Mouse (Mus musculus): ENCODE data around the gene Nfib. TPM values are rescaled to one million over a fixed set of nuclear protein-coding genes. Genes with fewer than 3 reads are reported as not detected.

The Nfib gene
- polyA plus RNA-seq, 1 experiment from 2014 or later: 41.4 TPM

GRCm38 (mm10) chr4:82704079-82704830 is 1.3 kb downstream of the Nfib start:
- no peak overlapping the region for H3K4me2 ChIP-seq (replicated peaks)
- H3K36me3 ChIP-seq: no peaks in the 10 kb centered on the region
- 81% methylated on average over 19 of the region's 19 CpGs for WGBS
- no peak overlapping the region for H3K9ac ChIP-seq
- no peak for ATAC-seq
- H3K27me3 ChIP-seq (replicated peaks): no peaks in the 10 kb centered on the region
- no peak overlapping the region for H3K27ac ChIP-seq
- H3K4me3 ChIP-seq (replicated peaks): no peak overlapping the region
- H3K4me1 ChIP-seq (replicated peaks): 0 out of 2 replicates have a peak, but pooled peaks cover 2% of the 10 kb centered on the region
- no peaks in the 10 kb centered on the region for H3K9me3 ChIP-seq

DNA sequence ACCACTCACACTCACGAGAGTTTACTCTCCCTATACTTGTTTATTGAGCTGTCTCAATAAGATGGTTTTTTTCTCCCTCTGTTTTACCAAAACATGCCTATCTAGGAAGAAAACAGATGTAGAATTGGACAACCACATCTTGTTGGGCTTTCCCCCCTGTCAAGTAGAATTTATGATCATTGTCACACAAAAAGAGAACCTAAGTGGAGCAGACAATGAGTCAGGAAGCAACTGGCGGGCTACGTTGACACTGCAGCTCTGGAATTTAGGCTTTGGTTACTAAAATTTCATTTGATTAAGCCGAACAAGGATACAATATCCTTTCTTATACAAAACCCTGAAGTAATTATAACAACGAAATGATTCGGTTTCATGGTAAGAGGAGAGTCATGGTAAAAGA is 2.7 kb downstream of the Nfib start:
- Histone ChIP-seq H3K27me3 (replicated peaks) (no peaks in the 10 kb centered on the region), H3K27ac (no peak overlapping the region), H3K9ac (no peak overlapping the region), H3K4me2 (replicated peaks) (no peak overlapping the region), H3K4me1 (replicated peaks) (0 out of 2 replicates have a peak, but pooled peaks cover 2% of the 10 kb centered on the region), H3K36me3 (no peaks in the 10 kb centered on the region), H3K4me3 (replicated peaks) (no peak overlapping the region), H3K9me3 (no peaks in the 10 kb centered on the region)
- ATAC-seq: no peak
- 44% methylated on average over 6 of the region's 6 CpGs for WGBS

DNA sequence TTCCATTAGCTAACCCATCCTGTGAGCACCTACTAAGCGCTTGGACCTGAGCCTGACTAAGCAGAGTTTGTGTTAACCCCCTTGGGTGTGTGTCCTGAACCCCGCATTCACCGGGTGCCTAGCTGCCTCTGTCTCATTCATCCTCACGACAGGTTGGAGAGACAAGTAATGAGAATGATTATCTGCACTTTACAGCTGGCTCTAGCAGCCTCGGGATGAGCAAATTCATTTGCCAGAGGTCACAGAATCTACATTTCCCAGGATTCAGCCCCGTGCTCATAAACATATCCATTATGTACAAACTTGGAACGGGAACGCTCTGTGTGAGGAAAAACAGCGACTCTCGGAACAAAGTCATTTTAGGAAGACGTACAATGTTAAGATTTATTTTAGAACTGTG is 6.0 kb downstream of the Nfib start:
- ATAC-seq: no peak
- Histone ChIP-seq H3K9ac (no peak overlapping the region), H3K4me1 (replicated peaks) (0 out of 2 replicates have a peak, but pooled peaks cover 2% of the 10 kb centered on the region), H3K4me2 (replicated peaks) (no peak overlapping the region), H3K27ac (no peak overlapping the region), H3K36me3 (no peaks in the 10 kb centered on the region), H3K9me3 (no peaks in the 10 kb centered on the region), H3K4me3 (replicated peaks) (no peak overlapping the region), H3K27me3 (replicated peaks) (no peaks in the 10 kb centered on the region)
- 37% methylated on average over 11 of the region's 11 CpGs for WGBS

- Histone ChIP-seq H3K9me3 (no peaks in the 10 kb centered on the region), H3K4me2 (replicated peaks) (no peak overlapping the region), H3K27ac (no peak overlapping the region), H3K36me3 (no peaks in the 10 kb centered on the region), H3K27me3 (replicated peaks) (no peaks in the 10 kb centered on the region), H3K9ac (no peak overlapping the region), H3K4me1 (replicated peaks) (0 out of 2 replicates have a peak, but pooled peaks cover 2% of the 10 kb centered on the region), H3K4me3 (replicated peaks) (no peak overlapping the region)
- no peak for ATAC-seq
- WGBS: 82% methylated on average over 12 of the region's 12 CpGs
Observed at GRCm38 (mm10) chr4:82698616-82699015, 6.9 kb downstream of the Nfib start.

DNA sequence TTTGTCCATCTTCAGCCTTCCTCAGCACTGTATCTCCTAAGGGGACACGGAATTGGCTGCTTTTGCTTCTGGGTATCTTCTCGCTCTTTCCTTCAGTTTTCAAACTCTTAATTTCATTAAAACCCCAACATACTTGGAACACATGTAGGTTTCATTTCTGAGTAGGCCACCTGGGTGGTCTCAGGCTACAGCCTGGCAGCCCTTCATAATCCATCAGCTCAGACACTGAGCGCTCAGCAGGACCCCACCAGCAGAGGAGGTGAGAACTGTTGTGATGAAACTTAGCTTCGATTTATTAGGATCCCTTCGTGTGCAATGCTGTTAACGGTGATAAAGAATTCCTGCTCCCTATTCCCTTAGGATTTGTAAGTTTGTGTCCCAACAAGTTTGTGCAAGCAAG is 8.4 kb downstream of the Nfib start:
- H3K27me3 ChIP-seq (replicated peaks): no peaks in the 10 kb centered on the region
- 65% methylated on average over 6 of the region's 6 CpGs for WGBS
- 0 out of 2 replicates have a peak, but pooled peaks cover 2% of the 10 kb centered on the region for H3K4me1 ChIP-seq (replicated peaks)
- no peak for ATAC-seq
- no peak overlapping the region for H3K9ac ChIP-seq
- H3K9me3 ChIP-seq: no peaks in the 10 kb centered on the region
- no peak overlapping the region for H3K27ac ChIP-seq
- no peaks in the 10 kb centered on the region for H3K36me3 ChIP-seq
- no peak overlapping the region for H3K4me2 ChIP-seq (replicated peaks)
- no peak overlapping the region for H3K4me3 ChIP-seq (replicated peaks)

DNA sequence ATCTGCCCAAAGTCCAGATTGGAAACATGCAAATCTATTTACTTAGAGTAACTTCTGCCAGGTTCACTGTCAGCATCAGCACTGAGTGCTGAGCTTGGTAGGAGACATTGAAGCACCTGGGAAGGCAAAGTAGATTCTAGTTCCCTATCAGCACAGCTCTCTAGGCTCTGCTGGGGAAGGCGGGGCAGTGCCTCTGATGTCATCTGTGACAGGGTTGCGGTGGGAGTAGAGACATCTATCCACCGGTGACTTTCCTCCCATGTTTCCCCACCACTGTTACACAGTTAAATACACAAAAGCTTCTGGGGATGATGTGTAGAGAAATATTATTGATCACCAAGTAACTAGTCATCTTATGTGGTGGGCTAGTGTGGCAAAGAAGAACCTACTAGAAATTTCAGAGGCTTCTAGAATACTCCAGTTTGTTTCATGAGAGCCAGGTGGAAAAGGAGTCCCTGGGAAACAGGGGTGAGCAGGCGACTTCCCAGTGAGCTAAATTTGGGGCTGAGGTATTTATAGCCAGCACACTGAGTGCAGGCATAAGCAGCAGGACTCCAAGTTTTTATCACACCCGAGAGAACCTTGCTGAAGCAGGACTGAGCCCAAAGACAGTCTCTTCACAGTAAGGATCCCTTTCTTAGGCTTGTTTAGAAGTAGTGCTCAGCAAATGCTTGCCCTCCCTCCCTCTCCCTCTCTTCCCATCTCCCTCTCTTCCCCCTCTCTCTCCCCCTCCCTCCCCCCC is 9.6 kb downstream of the Nfib start:
- Histone ChIP-seq H3K4me3 (replicated peaks) (no peak overlapping the region), H3K27me3 (replicated peaks) (no peaks in the 10 kb centered on the region), H3K4me1 (replicated peaks) (0 out of 2 replicates have a peak, but pooled peaks cover 2% of the 10 kb centered on the region), H3K4me2 (replicated peaks) (no peak overlapping the region), H3K36me3 (no peaks in the 10 kb centered on the region), H3K27ac (no peak overlapping the region), H3K9me3 (no peaks in the 10 kb centered on the region), H3K9ac (no peak overlapping the region)
- no peak for ATAC-seq
- 64% methylated on average over 5 of the region's 5 CpGs for WGBS

- Histone ChIP-seq H3K9ac (no peak overlapping the region), H3K27me3 (replicated peaks) (no peaks in the 10 kb centered on the region), H3K27ac (no peak overlapping the region), H3K9me3 (no peaks in the 10 kb centered on the region), H3K4me3 (replicated peaks) (no peak overlapping the region), H3K36me3 (no peaks in the 10 kb centered on the region), H3K4me2 (replicated peaks) (no peak overlapping the region), H3K4me1 (replicated peaks) (0 out of 2 replicates have a peak, but pooled peaks cover 2% of the 10 kb centered on the region)
- whole genome bisulfite sequencing: 20% methylated on average over 3 of the region's 3 CpGs
- no peak for ATAC-seq
Observed at GRCm38 (mm10) chr4:82692009-82692326, 13.6 kb downstream of the Nfib start.

- H3K4me3 ChIP-seq (replicated peaks): no peak overlapping the region
- H3K36me3 ChIP-seq: no peaks in the 10 kb centered on the region
- H3K9ac ChIP-seq: no peak overlapping the region
- H3K4me2 ChIP-seq (replicated peaks): no peak overlapping the region
- H3K27me3 ChIP-seq (replicated peaks): no peaks in the 10 kb centered on the region
- H3K27ac ChIP-seq: no peak overlapping the region
- no peaks in the 10 kb centered on the region for H3K9me3 ChIP-seq
- WGBS: 53% methylated on average over 4 of the region's 4 CpGs
- 0 out of 2 replicates have a peak, but pooled peaks cover 2% of the 10 kb centered on the region for H3K4me1 ChIP-seq (replicated peaks)
- no peak for ATAC-seq
Observed at GRCm38 (mm10) chr4:82691126-82692008, 14.2 kb downstream of the Nfib start.

- H3K9me3 ChIP-seq: no peaks in the 10 kb centered on the region
- peak; percentile 78 for ATAC-seq
- no peak overlapping the region for H3K27ac ChIP-seq
- H3K4me1 ChIP-seq (replicated peaks): 0 out of 2 replicates have a peak, but pooled peaks cover 2% of the 10 kb centered on the region
- WGBS: 40% methylated on average over 7 of the region's 7 CpGs
- H3K27me3 ChIP-seq (replicated peaks): no peaks in the 10 kb centered on the region
- no peak overlapping the region for H3K4me2 ChIP-seq (replicated peaks)
- no peak overlapping the region for H3K9ac ChIP-seq
- no peak overlapping the region for H3K4me3 ChIP-seq (replicated peaks)
- H3K36me3 ChIP-seq: no peaks in the 10 kb centered on the region
Observed at GRCm38 (mm10) chr4:82690267-82690666, 15.3 kb downstream of the Nfib start.

DNA sequence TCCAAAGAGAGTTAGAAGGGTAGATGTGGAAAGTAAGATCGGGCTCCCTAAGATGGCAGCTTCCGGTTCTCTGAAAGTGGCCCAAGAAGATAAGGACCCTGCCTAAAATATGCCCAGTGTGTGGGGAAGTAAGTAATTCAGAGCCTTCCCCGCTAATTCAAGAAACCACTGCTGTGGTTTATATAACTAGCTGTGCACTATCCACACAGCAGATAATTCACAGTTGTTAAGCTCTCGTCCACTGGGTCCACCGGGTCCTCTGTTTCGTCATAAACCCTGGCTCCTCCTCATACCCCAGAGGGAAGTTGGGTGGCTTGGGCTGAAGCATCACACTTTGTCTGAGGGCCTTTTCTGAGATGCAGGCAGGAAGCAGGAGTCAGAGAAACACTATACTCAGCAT is 19.5 kb downstream of the Nfib start:
- no peaks in the 10 kb centered on the region for H3K27me3 ChIP-seq (replicated peaks)
- H3K4me2 ChIP-seq (replicated peaks): no peak overlapping the region
- no peak overlapping the region for H3K27ac ChIP-seq
- 84% methylated on average over 6 of the region's 6 CpGs for WGBS
- 0 out of 2 replicates have a peak, but pooled peaks cover 2% of the 10 kb centered on the region for H3K4me1 ChIP-seq (replicated peaks)
- H3K9me3 ChIP-seq: no peaks in the 10 kb centered on the region
- H3K9ac ChIP-seq: no peak overlapping the region
- no peak overlapping the region for H3K4me3 ChIP-seq (replicated peaks)
- no peaks in the 10 kb centered on the region for H3K36me3 ChIP-seq
- no peak for ATAC-seq

DNA sequence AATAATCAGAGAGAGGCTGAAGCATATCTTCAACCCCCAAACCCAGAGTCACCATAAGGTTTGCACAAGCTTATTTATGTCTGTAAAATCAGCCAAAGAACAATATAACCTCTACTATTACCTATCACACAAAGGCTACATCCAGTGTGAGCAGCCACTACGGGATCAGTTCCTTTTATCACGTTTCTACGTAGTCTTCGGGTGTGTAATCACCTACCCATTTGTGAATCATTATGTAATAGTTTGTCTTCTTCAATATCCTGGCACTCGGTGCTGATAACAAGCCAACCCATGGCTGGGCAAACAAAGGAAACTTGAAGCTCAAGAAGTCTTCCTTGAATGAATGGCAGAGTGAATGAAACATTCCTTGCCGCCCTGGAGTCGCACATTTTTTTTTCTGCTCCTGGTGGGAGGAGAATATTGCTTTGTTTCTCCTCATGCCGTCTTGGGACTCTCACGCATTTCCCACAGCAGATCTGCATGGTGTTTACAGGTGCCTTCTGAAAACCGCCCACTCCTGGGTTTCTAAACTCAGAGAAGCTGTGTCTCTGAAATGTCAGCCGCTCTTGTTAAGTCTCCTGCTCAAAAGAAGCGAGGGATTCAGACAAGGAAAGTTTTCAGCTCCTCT is 21.3 kb downstream of the Nfib start:
- Histone ChIP-seq H3K27ac (no peak overlapping the region), H3K9me3 (no peaks in the 10 kb centered on the region), H3K4me1 (replicated peaks) (no peaks in the 10 kb centered on the region), H3K9ac (no peak overlapping the region), H3K27me3 (replicated peaks) (no peaks in the 10 kb centered on the region), H3K36me3 (no peaks in the 10 kb centered on the region), H3K4me3 (replicated peaks) (no peak overlapping the region), H3K4me2 (replicated peaks) (no peak overlapping the region)
- 59% methylated on average over 12 of the region's 12 CpGs for WGBS
- ATAC-seq: no peak

DNA sequence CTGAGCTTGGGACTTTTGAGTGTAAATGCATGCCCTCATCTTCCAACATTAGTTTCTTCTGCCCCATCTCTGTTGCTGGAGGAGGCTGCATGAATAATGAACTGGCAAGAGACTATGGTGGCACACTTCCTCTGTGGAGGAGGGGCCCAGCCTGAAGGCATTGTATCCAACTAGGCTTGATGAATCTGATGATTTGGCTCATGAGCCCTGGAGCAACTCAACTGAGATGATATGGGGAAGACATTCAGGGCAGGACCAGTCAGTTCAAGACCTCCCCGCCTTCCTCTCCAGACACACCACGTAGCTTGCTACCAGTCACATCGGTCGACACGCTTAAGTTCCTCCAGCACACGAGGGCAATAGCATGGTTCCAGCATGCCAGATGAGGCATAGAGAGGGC is 22.0 kb downstream of the Nfib start:
- H3K4me1 ChIP-seq (replicated peaks): no peaks in the 10 kb centered on the region
- no peak overlapping the region for H3K4me3 ChIP-seq (replicated peaks)
- no peaks in the 10 kb centered on the region for H3K36me3 ChIP-seq
- H3K4me2 ChIP-seq (replicated peaks): no peak overlapping the region
- no peak overlapping the region for H3K27ac ChIP-seq
- no peak for ATAC-seq
- no peak overlapping the region for H3K9ac ChIP-seq
- no peaks in the 10 kb centered on the region for H3K27me3 ChIP-seq (replicated peaks)
- H3K9me3 ChIP-seq: no peaks in the 10 kb centered on the region
- 87% methylated on average over 6 of the region's 6 CpGs for WGBS

Measured in intestine, embryonic 15.5 days (tissue).